Mouse (Mus musculus): Measurements from ENCODE around the gene Mfap4. TPM values are rescaled to one million over a fixed set of nuclear protein-coding genes. Genes with fewer than 3 reads are reported as not detected.

The Mfap4 gene
- total and polyA plus RNA-seq, 3 experiments = not detected

GRCm38 (mm10) chr11:61495528-61495927 is 10.3 kb downstream of the Mfap4 start:
- Histone ChIP-seq H3K4me3 (replicated peaks in 1 of 3; ENCODE audit: low read depth in 2 of 3, low read length in 2 of 3, poor library complexity in 1 of 3) (no peak overlapping the region), H3K9ac (ENCODE audit: insufficient read depth, low read depth) (no peak overlapping the region), H3K27ac (ENCODE audit: insufficient read depth, low read depth) (no peak overlapping the region), H3K27me3 (replicated peaks) (no peaks in the 10 kb centered on the region), H3K9me3 (replicated peaks; ENCODE audit: low read length) (peaks cover 4% of the 10 kb centered on the region), H3K79me2 (replicated peaks; ENCODE audit: control insufficient read depth, extremely low read depth, insufficient read depth, poor library complexity, severe bottlenecking) (0 out of 2 replicates have a peak, but pooled peaks cover 2% of the 10 kb centered on the region), H3K4me2 (ENCODE audit: insufficient read depth, low read depth, poor library complexity, severe bottlenecking) (no peak overlapping the region), H3K36me3 (replicated peaks in 1 of 2; ENCODE audit: control insufficient read depth in 1 of 2, insufficient read depth in 1 of 2, low read length in 1 of 2) (peaks cover 19 to 23% of the 10 kb centered on the region in 2 experiments), H3K4me1 (ENCODE audit: control insufficient read depth in 1 of 2, insufficient read depth in 2 of 2) (peaks cover 10 to 29% of the 10 kb centered on the region in 2 experiments)
- in situ Hi-C loops (cut with MboI; ENCODE audit: low pct_ligation_motif_present, low pct_unique_long_range_greater_than_20kb, low sequenced_read_pairs) (no loop called here), dilution Hi-C loops (cut with MboI; ENCODE audit: extremely low pct_ligation_motif_present, extremely low pct_unique_long_range_greater_than_20kb, low sequenced_read_pairs) (no loop called here)
- TF ChIP-seq CHD1 (IDR thresholded peaks at IDR 0.05; ENCODE audit: low read depth, low read length) = no peak
- TF ChIP-seq CTCF (conservative IDR thresholded peaks at IDR 0.05 in 1 of 2, IDR thresholded peaks at IDR 0.05 in 1 of 2; ENCODE audit: low read depth in 2 of 2, low read length in 2 of 2) = no peak
- DNase-seq (ENCODE audit: extremely low read depth) = no peak

- Histone ChIP-seq H3K4me3 (replicated peaks in 1 of 3; ENCODE audit: low read depth in 2 of 3, low read length in 2 of 3, poor library complexity in 1 of 3) (no peak overlapping the region), H3K36me3 (replicated peaks in 1 of 2; ENCODE audit: control insufficient read depth in 1 of 2, insufficient read depth in 1 of 2, low read length in 1 of 2) (peaks cover 4 to 5% of the 10 kb centered on the region in 2 experiments), H3K9me3 (replicated peaks; ENCODE audit: low read length) (peaks cover 4% of the 10 kb centered on the region), H3K27me3 (replicated peaks) (no peaks in the 10 kb centered on the region), H3K9ac (ENCODE audit: insufficient read depth, low read depth) (no peak overlapping the region), H3K4me1 (ENCODE audit: control insufficient read depth in 1 of 2, insufficient read depth in 2 of 2) (peaks cover 10 to 27% of the 10 kb centered on the region in 2 experiments), H3K27ac (ENCODE audit: insufficient read depth, low read depth) (no peak overlapping the region), H3K4me2 (ENCODE audit: insufficient read depth, low read depth, poor library complexity, severe bottlenecking) (no peak overlapping the region), H3K79me2 (replicated peaks; ENCODE audit: control insufficient read depth, extremely low read depth, insufficient read depth, poor library complexity, severe bottlenecking) (0 out of 2 replicates have a peak, but pooled peaks cover 2% of the 10 kb centered on the region)
- TF ChIP-seq EP300 (IDR thresholded peaks at IDR 0.05; ENCODE audit: low read length) (no peak), USF2 (conservative IDR thresholded peaks at IDR 0.05; ENCODE audit: low read depth, low read length) (no peak), POLR2AphosphoS2 (IDR thresholded peaks at IDR 0.05; ENCODE audit: low read depth, low read length) (no peak), ZKSCAN1 (IDR thresholded peaks at IDR 0.05; ENCODE audit: borderline replicate concordance, low read depth, low read length) (no peak), ELF1 (IDR thresholded peaks at IDR 0.05; ENCODE audit: low read depth, low read length) (no peak), RAD21 (IDR thresholded peaks at IDR 0.05; ENCODE audit: low read depth, low read length) (no peak), SIN3A (IDR thresholded peaks at IDR 0.05; ENCODE audit: low read length) (no peak), JUND (conservative IDR thresholded peaks at IDR 0.05; ENCODE audit: low read depth, low read length) (no peak), USF1 (IDR thresholded peaks at IDR 0.05; ENCODE audit: low read depth, low read length) (no peak), CTCF (conservative IDR thresholded peaks at IDR 0.05 in 1 of 2, IDR thresholded peaks at IDR 0.05 in 1 of 2; ENCODE audit: low read depth in 2 of 2, low read length in 2 of 2) (no peak)
- in situ Hi-C loops (cut with MboI; ENCODE audit: low pct_ligation_motif_present, low pct_unique_long_range_greater_than_20kb, low sequenced_read_pairs) = no loop called here
- dilution Hi-C loops (cut with MboI; ENCODE audit: extremely low pct_ligation_motif_present, extremely low pct_unique_long_range_greater_than_20kb, low sequenced_read_pairs) = no loop called here
- no peak for DNase-seq (ENCODE audit: extremely low read depth)
These were observed 12.3 kb downstream of the Mfap4 start for GRCm38 (mm10) chr11:61497490-61497889.

- peaks cover 10% of the 10 kb centered on the region for H3K27me3 ChIP-seq (replicated peaks)
- no peak overlapping the region for H3K27ac ChIP-seq (ENCODE audit: insufficient read depth, low read depth)
- dilution Hi-C loops (cut with MboI; ENCODE audit: extremely low pct_ligation_motif_present, extremely low pct_unique_long_range_greater_than_20kb, low sequenced_read_pairs) (no loop called here), in situ Hi-C loops (cut with MboI; ENCODE audit: low pct_ligation_motif_present, low pct_unique_long_range_greater_than_20kb, low sequenced_read_pairs) (no loop called here)
- no peaks in the 10 kb centered on the region for H3K79me2 ChIP-seq (replicated peaks; ENCODE audit: control insufficient read depth, extremely low read depth, insufficient read depth, poor library complexity, severe bottlenecking)
- TF ChIP-seq MEF2A (IDR thresholded peaks at IDR 0.05; ENCODE audit: borderline replicate concordance, low read depth, low read length) (peak; percentile 70; the same call in 1 of the 2 replicates), TBP (conservative IDR thresholded peaks at IDR 0.05; ENCODE audit: low read depth, low read length) (peak; percentile 82), MAZ (IDR thresholded peaks at IDR 0.05; ENCODE audit: low read depth, low read length) (no peak)
- peaks cover 4% of the 10 kb centered on the region for H3K9me3 ChIP-seq (replicated peaks; ENCODE audit: low read length)
- H3K9ac ChIP-seq (ENCODE audit: insufficient read depth, low read depth) = no peak overlapping the region
- peak; percentile 58 for DNase-seq (ENCODE audit: extremely low read depth)
- H3K4me2 ChIP-seq (ENCODE audit: insufficient read depth, low read depth, poor library complexity, severe bottlenecking) = no peak overlapping the region
- H3K36me3 ChIP-seq (replicated peaks in 1 of 2; ENCODE audit: control insufficient read depth in 1 of 2, insufficient read depth in 1 of 2, low read length in 1 of 2) = no peaks in the 10 kb centered on the region
- peaks cover 3 to 16% of the 10 kb centered on the region in 2 experiments; a peak in 3 of 4 replicates for H3K4me1 ChIP-seq (ENCODE audit: control insufficient read depth in 1 of 2, insufficient read depth in 2 of 2)
- no peak overlapping the region for H3K4me3 ChIP-seq (replicated peaks in 1 of 3; ENCODE audit: low read depth in 2 of 3, low read length in 2 of 3, poor library complexity in 1 of 3)
These were observed 13.7 kb downstream of the Mfap4 start for GRCm38 (mm10) chr11:61498736-61499504.
